Mouse (Mus musculus) embryonic facial prominence, embryonic 12.5 days (tissue): ENCODE results near the gene Zfp968. TPM values are rescaled to one million over a fixed set of nuclear protein-coding genes. Genes with fewer than 3 reads are reported as not detected.
"Not testable (repeated sequence)": the region's sequence is repeated elsewhere in the genome, so short reads cannot be mapped to it uniquely, and the experiment has no call there.

Experiments used
- ATAC-seq: fragments of 200-750 bp; cut with Nextera tagmentation; 2 replicates; pipeline ENCODE4 v1.8.0; 2017; ENCODE audit not compliant: insufficient number of reproducible peaks, insufficient read depth, low FRiP score, low TSS enrichment
- H3K27ac ChIP-seq: fragments of 300-500 bp; sonication (generic); 2 replicates; pipeline ENCODE4 v1.5.1; 2016; ENCODE audit warnings: mild to moderate bottlenecking
- H3K27me3 ChIP-seq: fragments of 300-500 bp; sonication (generic); 2 replicates; pipeline ENCODE4 v1.6.1; 2016; ENCODE audit warnings: mild to moderate bottlenecking, moderate library complexity
- H3K36me3 ChIP-seq: fragments of 300-500 bp; sonication (generic); 2 replicates; pipeline ENCODE4 v1.6.1; 2016; ENCODE audit warnings: mild to moderate bottlenecking
- H3K4me1 ChIP-seq: fragments of 300-500 bp; sonication (generic); 2 replicates; pipeline ENCODE4 v1.6.1; 2016
- H3K4me2 ChIP-seq: fragments of 300-500 bp; sonication (generic); replicated peaks from 2 replicates; pipeline ENCODE4 v1.6.1; 2016; ENCODE audit warnings: mild to moderate bottlenecking, moderate library complexity
- H3K4me3 ChIP-seq: fragments of 300-500 bp; sonication (generic); 2 replicates; pipeline ENCODE4 v1.5.1; 2016; ENCODE audit warnings: mild to moderate bottlenecking
- H3K9ac ChIP-seq: fragments of 300-500 bp; sonication (generic); 2 replicates; pipeline ENCODE4 v1.6.1; 2016; ENCODE audit warnings: mild to moderate bottlenecking, moderate library complexity
- H3K9me3 ChIP-seq: fragments of 300-500 bp; sonication (generic); 2 replicates; pipeline ENCODE4 v1.6.1; 2016; ENCODE audit warnings: mild to moderate bottlenecking, moderate library complexity
- WGBS: fragments of 180-500 bp; shearing (Covaris S2); methylation state at CpG from one replicate; pipeline ENCODE4 v1.1.7; 2016; 5-methylcytosine and 5-hydroxymethylcytosine counted together
- polyA plus RNA-seq: library from polyadenylated mRNA; unstranded; fragments of >200 nt; fragmentation: Nextera tagmentation; extraction: Ambion mirVana; gene quantifications from 2 replicates; pipeline ENCODE4 v1.2.1, GENCODE M21; 2016

Gene Zfp968
- polyA plus RNA-seq, result 5.8 and 6.3 TPM in 2 replicates

DNA sequence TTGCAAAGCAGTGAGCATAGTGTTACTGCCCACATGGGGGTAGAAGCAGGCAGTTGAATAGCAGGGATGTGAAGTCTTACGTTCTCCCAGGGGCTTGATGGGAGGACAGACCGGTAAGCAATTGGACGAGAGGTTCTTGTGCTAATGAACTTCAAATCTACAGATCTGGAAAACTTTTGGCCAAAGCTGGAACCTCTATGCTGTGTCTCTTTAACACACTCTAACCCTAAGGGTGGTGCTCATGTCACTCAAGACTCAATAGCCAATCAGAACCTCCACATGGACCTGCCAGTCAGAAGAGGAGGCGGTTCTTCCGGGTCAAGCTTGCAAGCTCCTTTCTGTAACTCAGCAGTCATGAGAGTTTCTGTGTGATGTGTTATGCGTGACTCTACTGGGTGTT lies at the start of gene Zfp968:
TSS of gene Zfp968 (plus strand) at position 301 of the 400 bp plus-strand sequence.
- not testable (repeated sequence) for ATAC-seq, H3K4me2 ChIP-seq, H3K4me3 ChIP-seq, H3K9ac ChIP-seq, H3K4me1 ChIP-seq, H3K27me3 ChIP-seq, H3K9me3 ChIP-seq, H3K36me3 ChIP-seq, H3K27ac ChIP-seq
- WGBS, result no CpG with 5 or more reads among the region's 6 CpGs

DNA sequence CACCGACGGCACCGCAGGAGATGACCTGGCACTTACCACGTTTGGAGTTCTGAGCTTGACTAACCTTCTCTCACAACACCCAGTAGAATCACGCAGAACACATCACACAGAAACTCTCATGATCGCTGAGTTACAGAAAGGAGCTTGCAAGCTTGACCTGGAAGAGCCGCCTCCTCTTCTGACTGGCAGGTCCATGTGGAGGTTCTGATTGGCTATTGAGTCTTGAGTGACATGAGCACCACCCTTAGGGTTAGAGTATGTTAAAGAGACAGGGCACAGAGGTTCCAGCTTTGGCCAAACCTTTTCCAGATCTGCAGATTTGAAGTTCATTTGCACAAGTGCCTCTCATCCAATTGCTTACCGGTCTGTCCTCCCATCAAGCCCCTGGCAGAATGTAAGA lies 34.1 kb upstream of the Zfp968 start, which contains the start of gene Gm4631:
TSS of gene Gm4631 (minus strand) at position 101 of the 400 bp plus-strand sequence.
- H3K36me3 ChIP-seq, H3K4me2 ChIP-seq, ATAC-seq, H3K27ac ChIP-seq, H3K4me3 ChIP-seq, H3K27me3 ChIP-seq, H3K4me1 ChIP-seq, H3K9me3 ChIP-seq, H3K9ac ChIP-seq: not testable (repeated sequence)
- WGBS, result no CpG with 5 or more reads among the region's 8 CpGs

Other genes starting within 250 kb of the Zfp968 start
- 6.0 and 6.7 TPM in 2 replicates for gene Gm14399, start 230.4 kb upstream of the Zfp968 start, polyA plus RNA-seq
- gene Gm14443, start 196.6 kb upstream of the Zfp968 start, polyA plus RNA-seq, result 1.7 and 1.8 TPM in 2 replicates
- 7.5 and 13.6 TPM in 2 replicates for gene Gm14391, start 165.5 kb upstream of the Zfp968 start, polyA plus RNA-seq
- 3.2 and 4.8 TPM in 2 replicates for gene Gm14440, start 97.3 kb upstream of the Zfp968 start, polyA plus RNA-seq
- gene Gm4631, start 34.2 kb upstream of the Zfp968 start, polyA plus RNA-seq, result 21.8 and 23.0 TPM in 2 replicates
- 12.8 and 13.6 TPM in 2 replicates for gene Gm4724, start 63.4 kb downstream of the Zfp968 start, polyA plus RNA-seq
- 5.9 and 7.1 TPM in 2 replicates for gene Zfp965, start 97.5 kb downstream of the Zfp968 start, polyA plus RNA-seq